Mouse (Mus musculus): ENCODE measurements around the gene Pth2. TPM values are rescaled to one million over a fixed set of nuclear protein-coding genes. Genes with fewer than 3 reads are reported as not detected.

Pth2 gene
- total RNA-seq, 1 experiment: 0.54 TPM

DNA sequence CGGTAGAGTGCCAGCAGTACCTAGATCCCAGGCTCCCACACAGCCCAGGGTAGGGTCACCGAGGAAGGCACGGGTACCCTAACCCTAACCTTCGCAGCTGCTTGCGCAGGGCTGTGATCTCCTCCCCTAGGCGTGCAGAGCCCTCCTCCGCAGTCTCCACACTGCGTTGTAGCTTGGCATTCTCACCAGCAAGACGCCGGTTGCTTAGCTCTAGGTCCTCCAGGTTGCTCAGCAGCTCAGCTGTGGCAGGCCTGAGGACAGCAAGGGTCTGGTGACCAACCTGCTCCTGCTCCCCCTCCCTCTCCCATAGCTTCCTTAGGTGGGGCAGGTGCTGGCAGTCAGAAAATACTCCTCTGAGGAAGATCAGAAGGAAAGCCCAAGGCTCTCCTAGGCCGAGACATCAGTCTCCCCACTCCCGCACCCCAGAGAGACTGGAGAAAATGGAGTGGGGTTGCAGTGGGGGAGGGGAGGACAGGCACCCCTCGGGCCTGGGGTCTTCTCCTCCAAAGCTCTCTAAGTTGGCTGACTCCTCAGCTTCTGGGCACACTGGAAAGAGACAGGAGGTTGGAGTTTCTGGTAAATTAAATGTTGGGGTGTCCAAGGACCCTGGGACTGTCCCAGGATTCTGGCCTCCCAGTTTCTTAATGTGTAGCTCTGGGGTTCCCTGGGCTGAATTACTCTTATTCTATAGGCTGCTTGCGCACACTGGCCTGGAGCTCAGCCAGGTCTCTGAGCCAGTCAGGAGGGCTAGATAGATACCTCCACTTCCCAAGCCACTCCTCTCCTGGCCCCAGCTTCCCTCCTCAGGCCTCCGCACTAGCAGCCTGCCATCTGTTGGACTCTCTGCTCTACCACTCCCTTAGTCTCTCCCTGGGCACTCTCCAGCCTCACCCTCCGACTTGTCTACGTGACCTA lies 13.3 kb downstream of the Pth2 start:
- in situ Hi-C loops (cut with MboI; ENCODE audit: low sequenced_read_pairs in 2 of 2, unreplicated experiment in 2 of 2): no loop called here
- Histone ChIP-seq H3K9ac (ENCODE audit: insufficient read depth, low read depth, low read length, poor library complexity, severe bottlenecking) (no peak overlapping the region), H3K27ac (ENCODE audit: insufficient read depth, low read depth, low read length, poor library complexity, severe bottlenecking) (no peak overlapping the region), H3K36me3 (ENCODE audit: control insufficient read depth, insufficient read depth, low read length, poor library complexity, severe bottlenecking) (no peaks in the 10 kb centered on the region), H3K4me3 (ENCODE audit: insufficient read depth in 1 of 2, low read depth in 1 of 2, low read length in 2 of 2, poor library complexity in 1 of 2, severe bottlenecking in 1 of 2) (no peak overlapping the region), H3K4me1 (ENCODE audit: control insufficient read depth in 2 of 2, insufficient read depth in 2 of 2, low read length in 2 of 2, poor library complexity in 1 of 2) (peaks cover 0 to 25% of the 10 kb centered on the region in 2 experiments; a peak in 1 of 4 replicates), H3K9me3 (ENCODE audit: control insufficient read depth, insufficient read depth, low read depth, low read length) (no peaks in the 10 kb centered on the region)
- DNase-seq (ENCODE audit: low read depth, low spot score): no peak
- TF ChIP-seq ZNF384 (IDR thresholded peaks at IDR 0.05; ENCODE audit: low read depth, low read length): no peak
- TF ChIP-seq HCFC1 (IDR thresholded peaks at IDR 0.05; ENCODE audit: borderline replicate concordance, insufficient read depth, low read length): no peak
- no peak for TF ChIP-seq CHD2 (IDR thresholded peaks at IDR 0.05; ENCODE audit: low read depth, low read length)
- TF ChIP-seq ZC3H11A (IDR thresholded peaks at IDR 0.05; ENCODE audit: borderline replicate concordance, low read depth, low read length): no peak

DNA sequence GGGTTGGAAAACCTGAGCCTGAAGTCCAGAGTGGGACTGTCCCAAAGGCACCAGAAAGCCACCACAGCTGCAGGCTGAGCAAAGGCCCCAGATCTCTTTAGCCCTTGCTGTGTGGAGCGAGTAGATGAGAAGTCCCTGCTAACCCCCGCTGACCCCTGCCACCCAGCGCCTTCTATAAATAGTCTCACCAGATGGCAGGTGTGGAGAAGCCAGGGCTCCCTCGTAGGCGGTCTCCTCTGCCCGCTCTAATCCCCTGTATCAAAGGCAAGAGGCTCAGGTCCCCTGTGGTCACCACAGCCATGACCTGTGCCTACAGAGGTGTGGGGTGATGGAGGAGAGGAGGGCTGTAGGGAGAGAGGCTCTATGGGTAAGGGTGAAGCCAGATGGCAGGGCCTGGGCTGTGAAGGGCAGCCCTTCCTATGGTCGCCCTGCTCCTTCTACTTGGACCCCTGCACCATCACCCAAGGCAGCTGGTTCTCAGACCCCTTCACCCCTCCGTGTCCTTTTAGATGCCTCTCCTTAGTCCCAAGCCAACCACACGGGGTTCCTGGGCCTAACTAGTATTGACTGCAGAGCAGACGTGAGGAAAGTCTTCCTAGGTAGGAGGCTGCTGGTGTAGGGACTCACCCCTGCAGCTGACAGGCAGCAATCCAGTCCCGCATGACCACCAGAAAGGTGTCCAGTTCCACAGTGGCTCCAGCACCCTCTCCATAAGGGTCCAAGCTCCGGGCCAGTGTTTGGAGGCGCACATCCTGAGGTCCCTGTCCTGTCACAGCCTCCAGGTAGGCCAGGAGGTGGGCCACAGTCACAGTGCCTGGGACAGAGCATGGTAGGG lies 14.8 kb downstream of the Pth2 start:
- no peaks in the 10 kb centered on the region for H3K9me3 ChIP-seq (ENCODE audit: control insufficient read depth, insufficient read depth, low read depth, low read length)
- H3K9ac ChIP-seq (ENCODE audit: insufficient read depth, low read depth, low read length, poor library complexity, severe bottlenecking): no peak overlapping the region
- peaks cover 0 to 18% of the 10 kb centered on the region in 2 experiments; a peak in 1 of 4 replicates for H3K4me1 ChIP-seq (ENCODE audit: control insufficient read depth in 2 of 2, insufficient read depth in 2 of 2, low read length in 2 of 2, poor library complexity in 1 of 2)
- in situ Hi-C loops (cut with MboI; ENCODE audit: low sequenced_read_pairs in 2 of 2, unreplicated experiment in 2 of 2): no loop called here
- no peak overlapping the region for H3K4me3 ChIP-seq (ENCODE audit: insufficient read depth in 1 of 2, low read depth in 1 of 2, low read length in 2 of 2, poor library complexity in 1 of 2, severe bottlenecking in 1 of 2)
- no peak for DNase-seq (ENCODE audit: low read depth, low spot score)
- H3K36me3 ChIP-seq (ENCODE audit: control insufficient read depth, insufficient read depth, low read length, poor library complexity, severe bottlenecking): no peaks in the 10 kb centered on the region
- no peak overlapping the region for H3K27ac ChIP-seq (ENCODE audit: insufficient read depth, low read depth, low read length, poor library complexity, severe bottlenecking)
- TF ChIP-seq MAFK (IDR thresholded peaks at IDR 0.05; ENCODE audit: insufficient read depth, low read depth, low read length) (no peak), ZC3H11A (IDR thresholded peaks at IDR 0.05; ENCODE audit: borderline replicate concordance, low read depth, low read length) (no peak), HCFC1 (IDR thresholded peaks at IDR 0.05; ENCODE audit: borderline replicate concordance, insufficient read depth, low read length) (no peak), CHD2 (IDR thresholded peaks at IDR 0.05; ENCODE audit: low read depth, low read length) (no peak), ZNF384 (IDR thresholded peaks at IDR 0.05; ENCODE audit: low read depth, low read length) (no peak)

DNA sequence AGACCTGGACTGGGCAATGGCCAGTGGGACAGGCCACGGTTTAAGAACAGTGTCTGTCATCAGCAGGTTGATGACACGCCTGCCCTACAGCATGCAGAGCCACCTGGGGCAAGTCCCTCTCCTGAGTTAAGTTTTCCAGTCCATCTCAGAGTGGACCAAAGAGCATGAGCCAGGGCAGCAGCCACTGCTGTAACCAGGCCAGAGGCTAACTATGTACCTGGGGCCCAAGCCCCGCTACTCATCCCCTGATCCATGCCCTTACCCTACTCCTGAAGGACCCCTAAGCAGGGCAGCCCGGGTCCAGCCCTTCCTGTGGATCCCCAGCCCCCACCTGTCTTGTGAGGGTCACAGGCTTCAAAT lies 15.4 kb downstream of the Pth2 start:
- H3K4me3 ChIP-seq (ENCODE audit: insufficient read depth in 1 of 2, low read depth in 1 of 2, low read length in 2 of 2, poor library complexity in 1 of 2, severe bottlenecking in 1 of 2): no peak overlapping the region
- peaks cover 0 to 18% of the 10 kb centered on the region in 2 experiments; a peak in 1 of 4 replicates for H3K4me1 ChIP-seq (ENCODE audit: control insufficient read depth in 2 of 2, insufficient read depth in 2 of 2, low read length in 2 of 2, poor library complexity in 1 of 2)
- no peak for DNase-seq (ENCODE audit: low read depth, low spot score)
- no peak overlapping the region for H3K27ac ChIP-seq (ENCODE audit: insufficient read depth, low read depth, low read length, poor library complexity, severe bottlenecking)
- no peaks in the 10 kb centered on the region for H3K9me3 ChIP-seq (ENCODE audit: control insufficient read depth, insufficient read depth, low read depth, low read length)
- H3K9ac ChIP-seq (ENCODE audit: insufficient read depth, low read depth, low read length, poor library complexity, severe bottlenecking): no peak overlapping the region
- in situ Hi-C loops (cut with MboI; ENCODE audit: low sequenced_read_pairs in 2 of 2, unreplicated experiment in 2 of 2): no loop called here
- no peaks in the 10 kb centered on the region for H3K36me3 ChIP-seq (ENCODE audit: control insufficient read depth, insufficient read depth, low read length, poor library complexity, severe bottlenecking)
- TF ChIP-seq MAFK (IDR thresholded peaks at IDR 0.05; ENCODE audit: insufficient read depth, low read depth, low read length) (no peak), HCFC1 (IDR thresholded peaks at IDR 0.05; ENCODE audit: borderline replicate concordance, insufficient read depth, low read length) (no peak), ZC3H11A (IDR thresholded peaks at IDR 0.05; ENCODE audit: borderline replicate concordance, low read depth, low read length) (no peak)

DNA sequence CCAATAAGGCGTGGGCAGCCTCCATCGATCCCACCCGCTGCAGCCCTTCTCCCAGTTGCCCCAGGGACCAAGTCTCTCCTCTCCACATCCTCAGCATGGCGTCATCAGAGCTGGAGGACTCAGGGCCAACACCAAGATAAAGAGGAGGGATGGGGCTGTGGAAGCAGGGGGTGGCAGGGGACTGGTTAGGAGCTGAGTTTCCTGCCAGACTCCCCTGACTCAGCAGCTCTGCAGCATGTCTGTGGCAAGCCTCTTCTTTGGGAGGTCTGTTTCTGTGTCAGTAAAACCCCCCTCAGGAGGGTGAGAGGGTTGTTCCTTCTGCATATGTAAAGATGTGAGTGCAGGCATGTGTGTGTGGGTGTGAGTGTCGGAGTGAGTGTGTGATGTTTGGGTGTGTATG lies 16.2 kb downstream of the Pth2 start:
- no peak overlapping the region for H3K9ac ChIP-seq (ENCODE audit: insufficient read depth, low read depth, low read length, poor library complexity, severe bottlenecking)
- H3K27ac ChIP-seq (ENCODE audit: insufficient read depth, low read depth, low read length, poor library complexity, severe bottlenecking): no peak overlapping the region
- H3K36me3 ChIP-seq (ENCODE audit: control insufficient read depth, insufficient read depth, low read length, poor library complexity, severe bottlenecking): no peaks in the 10 kb centered on the region
- in situ Hi-C loops (cut with MboI; ENCODE audit: low sequenced_read_pairs in 2 of 2, unreplicated experiment in 2 of 2): no loop called here
- H3K4me1 ChIP-seq (ENCODE audit: control insufficient read depth in 2 of 2, insufficient read depth in 2 of 2, low read length in 2 of 2, poor library complexity in 1 of 2): peaks cover 0 to 13% of the 10 kb centered on the region in 2 experiments; a peak in 1 of 4 replicates
- H3K4me3 ChIP-seq (ENCODE audit: insufficient read depth in 1 of 2, low read depth in 1 of 2, low read length in 2 of 2, poor library complexity in 1 of 2, severe bottlenecking in 1 of 2): no peak overlapping the region
- no peak for DNase-seq (ENCODE audit: low read depth, low spot score)
- no peaks in the 10 kb centered on the region for H3K9me3 ChIP-seq (ENCODE audit: control insufficient read depth, insufficient read depth, low read depth, low read length)
- TF ChIP-seq ZC3H11A (IDR thresholded peaks at IDR 0.05; ENCODE audit: borderline replicate concordance, low read depth, low read length) (no peak), CHD2 (IDR thresholded peaks at IDR 0.05; ENCODE audit: low read depth, low read length) (no peak), ZNF384 (IDR thresholded peaks at IDR 0.05; ENCODE audit: low read depth, low read length) (no peak), HCFC1 (IDR thresholded peaks at IDR 0.05; ENCODE audit: borderline replicate concordance, insufficient read depth, low read length) (no peak), MAFK (IDR thresholded peaks at IDR 0.05; ENCODE audit: insufficient read depth, low read depth, low read length) (no peak)

All from ES-E14 (cell line).